Mouse (Mus musculus) C2C12 (cell line): ENCODE results near the gene Slc35a5.

ENCODE experiments used
- CTCF ChIP-seq: IDR thresholded peaks from one replicate; pipeline ENCODE4 v1.5.1; 2011; ENCODE audit not compliant: control insufficient read depth, insufficient read depth, insufficient read length
- FOSL1 ChIP-seq: IDR thresholded peaks from one replicate; pipeline ENCODE4 v1.8.0; 2011; ENCODE audit warnings: mild to moderate bottlenecking, low read length; ENCODE audit not compliant: poor library complexity, insufficient read depth, severe bottlenecking
- MAX ChIP-seq: IDR thresholded peaks from one replicate; pipeline ENCODE4 v1.6.1; 2011; ENCODE audit warnings: mild to moderate bottlenecking, control low read depth
- MYOD1 ChIP-seq: IDR thresholded peaks from one replicate; pipeline ENCODE4 v1.6.1; 2011; ENCODE audit warnings: low read depth; ENCODE audit not compliant: control insufficient read depth, insufficient read length
- USF1 ChIP-seq: IDR thresholded peaks from one replicate; pipeline ENCODE4 v1.6.1; 2011; ENCODE audit warnings: low read depth, mild to moderate bottlenecking, control low read depth, moderate library complexity

DNA sequence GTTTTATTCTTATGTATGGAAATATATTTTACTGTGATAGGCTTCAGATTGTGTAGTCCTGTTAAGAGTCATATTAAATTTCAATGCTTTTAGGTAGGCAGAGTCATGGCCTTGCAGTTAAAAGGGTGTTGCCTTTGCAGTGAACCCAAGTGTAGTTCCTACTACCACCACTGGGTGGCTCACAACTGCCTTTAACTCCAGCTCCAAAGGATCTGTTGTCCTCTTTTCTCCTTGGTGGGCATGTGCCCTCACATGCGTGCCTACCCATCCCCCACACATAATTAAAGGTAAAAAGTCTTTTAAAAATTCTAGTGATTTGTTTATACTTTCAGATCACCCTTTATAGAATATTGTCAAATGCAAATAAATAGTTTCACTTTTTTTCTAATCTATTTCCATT is 34.1 kb upstream of the Slc35a5 start:
- peak; percentile 45 for TF ChIP-seq CTCF
- no peak for TF ChIP-seq FOSL1
- no peak for TF ChIP-seq USF1
- TF ChIP-seq MYOD1: no peak
- no peak for TF ChIP-seq MAX
